Mouse (Mus musculus) ES-E14 (cell line): ENCODE data around the gene Dupd1.

ENCODE experiments used
- CHD2 ChIP-seq: IDR thresholded peaks from 2 replicates; pipeline ENCODE4 v1.6.1; 2014; ENCODE audit warnings: mild to moderate bottlenecking, low read depth, low read length, inconsistent platforms
- HCFC1 ChIP-seq: IDR thresholded peaks from 2 replicates; pipeline ENCODE4 v1.6.1; 2012; ENCODE audit warnings: low read length, inconsistent platforms, borderline replicate concordance; ENCODE audit not compliant: insufficient read depth
- MAFK ChIP-seq: IDR thresholded peaks from 2 replicates; pipeline ENCODE4 v1.6.1; 2014; ENCODE audit warnings: mild to moderate bottlenecking, low read depth, low read length, inconsistent platforms; ENCODE audit not compliant: insufficient read depth
- ZNF384 ChIP-seq: IDR thresholded peaks from 2 replicates; pipeline ENCODE4 v1.6.1; 2012; ENCODE audit warnings: low read depth, low read length, inconsistent platforms

DNA sequence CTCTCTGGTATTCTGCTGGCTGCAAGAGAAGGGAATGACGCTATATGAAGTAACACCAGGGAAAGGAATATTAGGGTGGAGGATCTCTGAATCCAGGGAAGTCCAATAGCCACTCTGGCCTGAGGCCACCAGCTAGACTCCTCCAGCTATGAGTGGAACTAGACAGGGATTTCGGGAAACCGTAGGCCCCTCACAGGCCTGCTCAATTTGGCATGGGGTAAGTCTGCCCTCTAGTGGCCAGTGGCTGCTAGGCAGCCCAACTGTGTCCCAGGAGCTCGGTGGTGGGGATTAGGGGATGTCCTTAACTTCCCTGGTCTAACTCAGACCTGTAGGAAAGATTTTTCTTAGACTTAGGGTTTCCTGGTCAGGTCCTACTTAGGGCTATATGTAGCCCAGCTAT is 27.4 kb upstream of the Dupd1 start:
- TF ChIP-seq HCFC1 (no peak), MAFK (no peak), CHD2 (no peak), ZNF384 (no peak)
